ENCODE assay signal across 9 mouse cellular contexts in the genomic region with DNA sequence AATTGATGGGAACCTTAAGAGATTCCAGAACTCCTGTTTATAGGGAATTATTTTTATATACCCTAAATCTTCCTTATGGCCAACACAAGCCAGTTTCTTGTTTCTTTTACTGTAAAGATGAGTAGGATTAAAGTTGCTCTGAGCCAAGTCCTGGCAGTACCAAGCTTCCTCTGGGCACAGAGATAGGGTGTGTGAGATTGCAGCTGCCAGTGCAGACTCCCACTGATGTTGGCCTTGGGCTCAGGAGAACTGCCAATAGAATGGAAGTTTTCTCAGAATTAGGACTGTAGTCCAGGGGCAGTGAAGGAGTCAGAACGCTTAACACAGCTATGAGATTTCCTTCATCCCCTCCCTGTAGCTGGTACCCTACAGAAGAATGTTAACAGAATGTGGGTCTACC. TPM values are rescaled to one million over a fixed set of nuclear protein-coding genes. Genes with fewer than 3 reads are reported as not detected.
DNase-seq lines count a peak whose midpoint lies in the region; ATAC-seq lines count a peak whose summit lies in the region.
"Had no signal": no experiment of that assay in that cellular context is flagged by ENCODE, and none has a peak within 500 bp of the region (broad histone marks: within the 10 kb centered on the region; RNA-seq: fewer than 3 reads in every experiment).

No protein-coding gene starts in this region.

- H3K4me1 ChIP-seq in heart, embryonic 16.5 days (ENCODE audit: control insufficient read depth, insufficient read depth, low read length): peaks cover 43% of the 10 kb centered on the region
- peaks cover 3% of the 10 kb centered on the region; the same call in 1 of the 2 replicates for H3K4me1 ChIP-seq in brown adipose tissue, adult 24 weeks (ENCODE audit: control insufficient read depth, insufficient read depth, insufficient read length, low read length)
- peaks cover 35% of the 10 kb centered on the region for H3K4me1 ChIP-seq in hindbrain, embryonic 10.5 days (replicated peaks)
- peaks cover 19% of the 10 kb centered on the region for H3K4me1 ChIP-seq in midbrain, embryonic 11.5 days (ENCODE audit: control insufficient read depth, insufficient read depth, low read length)

- no peaks in the 10 kb centered on the region for H3K9me3 ChIP-seq in heart, embryonic 16.5 days (replicated peaks; ENCODE audit: control insufficient read depth, low read length)
- no peaks in the 10 kb centered on the region for H3K9me3 ChIP-seq in hindbrain, embryonic 10.5 days
- H3K9me3 ChIP-seq in midbrain, embryonic 11.5 days (ENCODE audit: control insufficient read depth, low read length): no peaks in the 10 kb centered on the region

- H3K36me3 ChIP-seq in heart, embryonic 16.5 days (ENCODE audit: control insufficient read depth, insufficient read depth): peaks cover 25% of the 10 kb centered on the region
- H3K36me3 ChIP-seq in hindbrain, embryonic 10.5 days: peaks cover 53% of the 10 kb centered on the region
- peaks cover 6% of the 10 kb centered on the region for H3K36me3 ChIP-seq in midbrain, embryonic 11.5 days (ENCODE audit: control insufficient read depth, insufficient read depth, low read length)

- peak overlapping the region; percentile 96 for H3K4me3 ChIP-seq in heart, embryonic 16.5 days (ENCODE audit: low read length)
- peak overlapping the region; percentile 3; the same call in 1 of the 2 replicates for H3K4me3 ChIP-seq in brown adipose tissue, adult 24 weeks (ENCODE audit: insufficient read depth, low read depth, low read length)
- H3K4me3 ChIP-seq in hindbrain, embryonic 10.5 days: peak overlapping the region; percentile 96
- peak overlapping the region; percentile 99 for H3K4me3 ChIP-seq in midbrain, embryonic 11.5 days (ENCODE audit: low read depth, low read length)

- no peak for ATAC-seq in heart, embryonic 16.5 days (replicated peaks; ENCODE audit: extremely low read depth, insufficient read depth, low FRiP score)
- no peak for ATAC-seq in midbrain, embryonic 11.5 days (ENCODE audit: low FRiP score)

- no peak for DNase-seq in heart, adult 11 months
- no peak for DNase-seq in hindbrain, embryonic 10.5 days (ENCODE audit: low spot score)
- DNase-seq in midbrain, embryonic 11.5 days (ENCODE audit: low spot score, missing footprints): no peak
- no peak for DNase-seq in embryo, embryonic 10 days (ENCODE audit: low spot score)
- no peak for DNase-seq in embryo, embryonic 10.5 days (ENCODE audit: low spot score)
- no peak for DNase-seq in lung, postnatal 4 days

- H3K4me2 ChIP-seq in heart, embryonic 16.5 days (ENCODE audit: low read depth, low read length): peak overlapping the region; percentile 98
- H3K4me2 ChIP-seq in midbrain, embryonic 11.5 days: peak overlapping the region; percentile 99

- no peaks in the 10 kb centered on the region for H3K27me3 ChIP-seq in heart, embryonic 16.5 days (ENCODE audit: control insufficient read depth, insufficient read depth, low read length)
- H3K27me3 ChIP-seq in hindbrain, embryonic 10.5 days (ENCODE audit: insufficient read depth, poor library complexity, severe bottlenecking): no peaks in the 10 kb centered on the region
- H3K27me3 ChIP-seq in midbrain, embryonic 11.5 days (ENCODE audit: control insufficient read depth, insufficient read depth, low read length): no peaks in the 10 kb centered on the region

- WGBS in heart, embryonic 16.5 days: 55% methylated on average over 1 of the region's 1 CpGs
- 78% methylated on average over 1 of the region's 1 CpGs for WGBS in hindbrain, embryonic 10.5 days
- 74% methylated on average over 1 of the region's 1 CpGs for WGBS in midbrain, embryonic 11.5 days

- no peak overlapping the region for H3K27ac ChIP-seq in heart, embryonic 16.5 days (ENCODE audit: low read length)
- no peak overlapping the region for H3K27ac ChIP-seq in brown adipose tissue, adult 24 weeks (replicated peaks; ENCODE audit: low read depth, low read length)
- H3K27ac ChIP-seq in hindbrain, embryonic 10.5 days: no peak overlapping the region
- H3K27ac ChIP-seq in midbrain, embryonic 11.5 days (ENCODE audit: low read depth, low read length): no peak overlapping the region

- H3K9ac ChIP-seq in heart, embryonic 16.5 days (ENCODE audit: low read length): peak overlapping the region; percentile 41; the same call in 1 of the 2 replicates
- peak overlapping the region; percentile 97; the same call in 1 of the 2 replicates for H3K9ac ChIP-seq in midbrain, embryonic 11.5 days (ENCODE audit: low read length)

RNA-seq across cellular contexts. Expression of a gene that starts 1.4 kb away (rescaled TPM):
- polyA plus RNA-seq in heart, embryonic 16.5 days (2015; fragmentation: Nextera tagmentation; extraction: Ambion mirVana): 3.9 and 12.6 TPM in 2 replicates
- 35.3 and 41.1 TPM in 2 replicates for polyA plus RNA-seq in brown adipose tissue, adult 24 weeks (2012; ENCODE audit: insufficient read depth, insufficient read length, missing spikeins)
- 15.0 and 20.1 TPM in 2 replicates for polyA plus RNA-seq in hindbrain, embryonic 10.5 days (2016; fragmentation: Nextera tagmentation; extraction: Ambion mirVana)
- 21.6 and 24.0 TPM in 2 replicates for polyA plus RNA-seq in midbrain, embryonic 11.5 days (2014; fragmentation: Nextera tagmentation; extraction: Ambion mirVana)

RNA-seq across cellular contexts. Expression of a gene that starts 1.6 kb away (rescaled TPM):
- polyA plus RNA-seq in heart, embryonic 16.5 days (2015; fragmentation: Nextera tagmentation; extraction: Ambion mirVana): 1,945 and 2,019 TPM in 2 replicates
- polyA plus RNA-seq in brown adipose tissue, adult 24 weeks (2012; ENCODE audit: insufficient read depth, insufficient read length, missing spikeins): 2,910 and 3,016 TPM in 2 replicates
- polyA plus RNA-seq in hindbrain, embryonic 10.5 days (2016; fragmentation: Nextera tagmentation; extraction: Ambion mirVana): 878 and 961 TPM in 2 replicates
- polyA plus RNA-seq in midbrain, embryonic 11.5 days (2014; fragmentation: Nextera tagmentation; extraction: Ambion mirVana): 886 and 917 TPM in 2 replicates

RNA-seq across cellular contexts. Expression of a gene that starts 17.8 kb away (rescaled TPM):
- 175 and 179 TPM in 2 replicates for polyA plus RNA-seq in heart, embryonic 16.5 days (2015; fragmentation: Nextera tagmentation; extraction: Ambion mirVana)
- 129 and 138 TPM in 2 replicates for polyA plus RNA-seq in brown adipose tissue, adult 24 weeks (2012; ENCODE audit: insufficient read depth, insufficient read length, missing spikeins)
- polyA plus RNA-seq in hindbrain, embryonic 10.5 days (2016; fragmentation: Nextera tagmentation; extraction: Ambion mirVana): 228 and 253 TPM in 2 replicates
- 268 and 278 TPM in 2 replicates for polyA plus RNA-seq in midbrain, embryonic 11.5 days (2014; fragmentation: Nextera tagmentation; extraction: Ambion mirVana)

RNA-seq across cellular contexts. Expression of a gene that starts 19.0 kb away (rescaled TPM):
- 0.12 and 0.14 TPM in 2 replicates for polyA plus RNA-seq in heart, embryonic 16.5 days (2015; fragmentation: Nextera tagmentation; extraction: Ambion mirVana)
- polyA plus RNA-seq in brown adipose tissue, adult 24 weeks (2012; ENCODE audit: insufficient read depth, insufficient read length, missing spikeins): 0.87 and 2.3 TPM in 2 replicates
- 0.08 and 0.16 TPM in 2 replicates for polyA plus RNA-seq in hindbrain, embryonic 10.5 days (2016; fragmentation: Nextera tagmentation; extraction: Ambion mirVana)
- not detected in 2 replicates for polyA plus RNA-seq in midbrain, embryonic 11.5 days (2014; fragmentation: Nextera tagmentation; extraction: Ambion mirVana)
- polyA plus RNA-seq: macrophage had no signal

RNA-seq across cellular contexts. Expression of a gene that starts 39.6 kb away (rescaled TPM):
- polyA plus RNA-seq in heart, embryonic 16.5 days (2015; fragmentation: Nextera tagmentation; extraction: Ambion mirVana): 7.0 and 7.5 TPM in 2 replicates
- polyA plus RNA-seq in brown adipose tissue, adult 24 weeks (2012; ENCODE audit: insufficient read depth, insufficient read length, missing spikeins): 1.9 and 2.1 TPM in 2 replicates
- polyA plus RNA-seq in hindbrain, embryonic 10.5 days (2016; fragmentation: Nextera tagmentation; extraction: Ambion mirVana): 16.1 and 21.4 TPM in 2 replicates
- 20.6 and 20.9 TPM in 2 replicates for polyA plus RNA-seq in midbrain, embryonic 11.5 days (2014; fragmentation: Nextera tagmentation; extraction: Ambion mirVana)
- polyA plus RNA-seq: macrophage had no signal

Comparison
In these comparisons a context has a peak if more than half of its experiments do, and no peak if none do; other contexts are left out.
1. H3K4me3 ChIP-seq: peak in every context shown above with its lines; median percentile 99 in midbrain, embryonic 11.5 days; 96 in heart, embryonic 16.5 days; 96 in hindbrain, embryonic 10.5 days; 3 in brown adipose tissue, adult 24 weeks.